Mouse (Mus musculus): Measurements from ENCODE around the gene 9030624G23Rik. TPM values are rescaled to one million over a fixed set of nuclear protein-coding genes. Genes with fewer than 3 reads are reported as not detected.
A peak's percentile ranks its signal among the peaks of the same experiment; 100 is the strongest.
"Not testable (repeated sequence)": the region's sequence is repeated elsewhere in the genome, so short reads cannot be mapped to it uniquely, and the experiment has no call there.

The 9030624G23Rik gene
- 1.2 and 1.4 TPM in 2 replicates for polyA plus RNA-seq (2014; fragmentation: Nextera tagmentation; extraction: Ambion mirVana)

GRCm38 (mm10) chr12:24097108-24097520, at the start of gene 9030624G23Rik:
Gene 9030624G23Rik (minus strand): TSS chr12:24097246.
- H3K9me3 ChIP-seq (ENCODE audit: control insufficient read depth, low read length); H3K4me1 ChIP-seq (replicated peaks; ENCODE audit: control insufficient read depth, insufficient read depth, low read length); H3K9ac ChIP-seq (ENCODE audit: low read depth, low read length); H3K36me3 ChIP-seq (ENCODE audit: control insufficient read depth, insufficient read depth, low read length); H3K27ac ChIP-seq (ENCODE audit: low read depth, low read length); H3K27me3 ChIP-seq (replicated peaks; ENCODE audit: control insufficient read depth, insufficient read depth, low read length); ATAC-seq (replicated peaks; ENCODE audit: low FRiP score): not testable (repeated sequence)
- Histone ChIP-seq H3K4me2 (peak within 1 kb of the TSS; percentile 40), H3K4me3 (ENCODE audit: low read depth, low read length) (peak within 1 kb of the TSS; percentile 42)
- 2% methylated on average over 38 of the region's 39 CpGs for WGBS
- DNase-seq (ENCODE audit: low spot score), result peak; percentile 38

- H3K27ac ChIP-seq (ENCODE audit: low read depth, low read length); H3K9ac ChIP-seq (ENCODE audit: low read depth, low read length); ATAC-seq (replicated peaks; ENCODE audit: low FRiP score); H3K9me3 ChIP-seq (ENCODE audit: control insufficient read depth, low read length); DNase-seq (ENCODE audit: low spot score); H3K27me3 ChIP-seq (replicated peaks; ENCODE audit: control insufficient read depth, insufficient read depth, low read length); H3K4me2 ChIP-seq; H3K4me1 ChIP-seq (replicated peaks; ENCODE audit: control insufficient read depth, insufficient read depth, low read length); H3K4me3 ChIP-seq (ENCODE audit: low read depth, low read length); H3K36me3 ChIP-seq (ENCODE audit: control insufficient read depth, insufficient read depth, low read length): not testable (repeated sequence)
- WGBS, result 87% methylated on average over 2 of the region's 5 CpGs
Observed at GRCm38 (mm10) chr12:24083096-24083495, 13.9 kb downstream of the 9030624G23Rik start.

Measured in liver, embryonic 11.5 days (tissue).